Mouse (Mus musculus) brain, adult 10 weeks (tissue): ENCODE data around the gene Lgals1. TPM values are rescaled to one million over a fixed set of nuclear protein-coding genes. Genes with fewer than 3 reads are reported as not detected.

Source experiments
- polyA plus RNA-seq: library from polyadenylated mRNA; stranded (reverse); fragments of 350-450 nt; fragmentation: Illumina TruSeq; extraction: RNeasy Lipid Tissue Mini Kit (QIAGEN cat#74804); gene quantifications from one replicate; pipeline ENCODE4 v1.2.3, GENCODE M21; 2015; ENCODE audit warnings: low read depth, low replicate concordance

Lgals1 gene
- polyA plus RNA-seq = 46.4 TPM

GRCm38 (mm10) chr15:78926021-78926919 is at the start of gene Lgals1:
Lgals1 (plus strand) TSS chr15:78926725.

GRCm38 (mm10) chr15:78876991-78877809 is 49.3 kb upstream of the Lgals1 start, which contains the start of gene Gga1:
Gga1 (plus strand) TSS chr15:78877190.

GRCm38 (mm10) chr15:78899409-78899739 is 27.2 kb upstream of the Lgals1 start, which contains the start of gene Gm49510:
Gm49510 (plus strand) TSS chr15:78899667.

GRCm38 (mm10) chr15:78899740-78900584 is 26.6 kb upstream of the Lgals1 start, which contains the start of gene Sh3bp1:
Sh3bp1 (plus strand) TSS chr15:78899768.

GRCm38 (mm10) chr15:78913632-78914090 is 12.9 kb upstream of the Lgals1 start, which contains the start of gene Pdxp:
Pdxp (plus strand) TSS chr15:78913919.

GRCm38 (mm10) chr15:78934784-78935320 is 8.3 kb downstream of the Lgals1 start, which contains the start of gene Nol12:
Nol12 (plus strand) TSS chr15:78934933.

GRCm38 (mm10) chr15:78947657-78948056 is 21.1 kb downstream of the Lgals1 start, which contains the start of gene Triobp:
Triobp (plus strand) TSS chr15:78947724.

Other genes with a start within 250 kb of the Lgals1 start
- 49.3 TPM for gene Elfn2, start 208.0 kb upstream of the Lgals1 start, polyA plus RNA-seq
- gene Mfng, start 153.2 kb upstream of the Lgals1 start, polyA plus RNA-seq = 3.7 TPM
- gene Card10, start 123.7 kb upstream of the Lgals1 start, polyA plus RNA-seq = 3.1 TPM
- 21.6 TPM for gene Cdc42ep1, start 84.1 kb upstream of the Lgals1 start, polyA plus RNA-seq
- gene Lgals2, start 71.2 kb upstream of the Lgals1 start, polyA plus RNA-seq = not detected
- 48.9 TPM for gene Gga1, start 49.5 kb upstream of the Lgals1 start, polyA plus RNA-seq
- not detected for gene Gm49510, start 27.1 kb upstream of the Lgals1 start, polyA plus RNA-seq
- 21.5 TPM for gene Sh3bp1, start 27.0 kb upstream of the Lgals1 start, polyA plus RNA-seq
- gene Pdxp, start 12.8 kb upstream of the Lgals1 start, polyA plus RNA-seq = 188 TPM
- gene Nol12, start 8.2 kb downstream of the Lgals1 start, polyA plus RNA-seq = 42.8 TPM
- gene Triobp, start 21.0 kb downstream of the Lgals1 start, polyA plus RNA-seq = 7.6 TPM
- 136 TPM for gene H1f0, start 101.7 kb downstream of the Lgals1 start, polyA plus RNA-seq
- not detected for gene Galr3, start 115.2 kb downstream of the Lgals1 start, polyA plus RNA-seq
- 20.0 TPM for gene Ankrd54, start 136.2 kb downstream of the Lgals1 start, polyA plus RNA-seq
- 88.2 TPM for gene Eif3l, start 148.5 kb downstream of the Lgals1 start, polyA plus RNA-seq
- gene Micall1, start 182.2 kb downstream of the Lgals1 start, polyA plus RNA-seq = 24.2 TPM
- 122 TPM for gene Polr2f, start 214.3 kb downstream of the Lgals1 start, polyA plus RNA-seq
- gene 1700088E04Rik, start 214.5 kb downstream of the Lgals1 start, polyA plus RNA-seq = 13.7 TPM
- 34.4 TPM for gene Sox10, start 238.5 kb downstream of the Lgals1 start, polyA plus RNA-seq